Mouse (Mus musculus) bone marrow, adult 2 months (tissue): ENCODE results near the gene D430041D05Rik.

Experiments
- CTCF ChIP-seq: fragments of 200-500 bp; IDR thresholded peaks from 2 replicates; pipeline ENCODE4 v1.5.1; 2011; ENCODE audit warnings: low read length, control low read depth; ENCODE audit not compliant: control insufficient read depth, insufficient read depth
- POLR2A ChIP-seq: fragments of 200-500 bp; IDR thresholded peaks from 2 replicates; pipeline ENCODE4 v1.6.1; 2011; ENCODE audit warnings: low read depth, mild to moderate bottlenecking, control low read depth, low read length, borderline replicate concordance; ENCODE audit not compliant: control insufficient read depth

- TF ChIP-seq CTCF, result no peak
- TF ChIP-seq POLR2A, result no peak
Observed at GRCm38 (mm10) chr2:104183246-104183845, 227.5 kb downstream of the D430041D05Rik start.
